Comparison of ENCODE assay signal across 8 mouse cellular contexts in the genomic region with DNA sequence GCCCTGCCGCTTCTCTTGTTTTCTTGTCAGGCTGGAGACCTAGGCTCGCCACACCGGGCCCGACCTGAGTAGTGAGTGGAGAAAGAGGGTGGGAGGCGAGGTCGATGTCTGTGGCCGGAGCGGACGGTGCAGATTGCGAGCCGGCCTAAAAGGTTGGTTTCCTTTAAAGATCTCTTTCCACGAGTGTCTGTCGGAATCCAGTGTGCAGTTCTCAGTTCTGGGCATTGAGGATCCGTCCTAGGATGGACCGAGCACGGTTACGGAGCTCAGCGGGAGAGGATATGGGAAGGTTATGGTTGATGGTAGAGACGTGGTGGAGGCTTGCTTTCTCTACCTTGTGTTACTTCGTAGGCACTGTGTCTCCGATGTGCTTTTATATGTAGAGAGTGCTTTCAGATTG. TPM values are rescaled to one million over a fixed set of nuclear protein-coding genes. Genes with fewer than 3 reads are reported as not detected.
DNase-seq lines count a peak whose midpoint lies in the region; ATAC-seq and TF ChIP-seq lines count a peak whose summit lies in the region.

No protein-coding gene starts in this region.

- ATAC-seq in embryonic facial prominence, embryonic 13.5 days (ENCODE audit: insufficient number of reproducible peaks, insufficient read depth, low FRiP score, low TSS enrichment, low read depth): peak; percentile 45
- ATAC-seq in intestine, postnatal 0 days: no peak
- ATAC-seq in neural tube, embryonic 13.5 days (ENCODE audit: low read depth): peak; percentile 2; the same call in 1 of the 2 replicates

- peaks cover 19% of the 10 kb centered on the region for H3K36me3 ChIP-seq in liver, adult 2 months (ENCODE audit: control insufficient read depth, insufficient read depth, low read length)
- peaks cover 44% of the 10 kb centered on the region for H3K36me3 ChIP-seq in embryonic facial prominence, embryonic 13.5 days
- peaks cover 29% of the 10 kb centered on the region for H3K36me3 ChIP-seq in intestine, postnatal 0 days (ENCODE audit: control insufficient read depth, insufficient read depth)
- H3K36me3 ChIP-seq in neural tube, embryonic 13.5 days: peaks cover 55% of the 10 kb centered on the region

- H3K4me2 ChIP-seq in embryonic facial prominence, embryonic 13.5 days: peak overlapping the region; percentile 78
- peak overlapping the region; percentile 67 for H3K4me2 ChIP-seq in intestine, postnatal 0 days (replicated peaks; ENCODE audit: low read depth)
- H3K4me2 ChIP-seq in neural tube, embryonic 13.5 days: peak overlapping the region; percentile 89

- no peak for DNase-seq in liver, adult 2 months (ENCODE audit: extremely low read depth, low read depth, low spot score)
- no peak for DNase-seq in liver
- DNase-seq in left cerebral cortex, postnatal 25 days (ENCODE audit: low spot score in 2 of 2): no peak
- DNase-seq in adrenal gland, postnatal 4 days (ENCODE audit: low spot score in 2 of 2): no peak
- no peak for DNase-seq in lung, postnatal 36 days

- H3K9me3 ChIP-seq in embryonic facial prominence, embryonic 13.5 days: no peaks in the 10 kb centered on the region
- no peaks in the 10 kb centered on the region for H3K9me3 ChIP-seq in intestine, postnatal 0 days (ENCODE audit: control insufficient read depth)
- no peaks in the 10 kb centered on the region for H3K9me3 ChIP-seq in neural tube, embryonic 13.5 days

- H3K27ac ChIP-seq in liver, adult 2 months (replicated peaks; ENCODE audit: insufficient read depth, low read depth, low read length): peak overlapping the region; percentile 66
- H3K27ac ChIP-seq in embryonic facial prominence, embryonic 13.5 days: peak overlapping the region; percentile 94
- peak overlapping the region; percentile 94 for H3K27ac ChIP-seq in intestine, postnatal 0 days (ENCODE audit: low read depth, low read length)
- peak overlapping the region; percentile 91 for H3K27ac ChIP-seq in neural tube, embryonic 13.5 days (replicated peaks)

- under 1% methylated on average over 21 of the region's 21 CpGs for WGBS in liver, adult 2 months
- WGBS in embryonic facial prominence, embryonic 13.5 days: under 1% methylated on average over 21 of the region's 21 CpGs
- under 1% methylated on average over 21 of the region's 21 CpGs for WGBS in intestine, postnatal 0 days
- WGBS in neural tube, embryonic 13.5 days: 0% methylated on average over 21 of the region's 21 CpGs

- no peak for TF ChIP-seq POLR2A in liver, adult 2 months (IDR thresholded peaks at IDR 0.05; ENCODE audit: extremely low read depth, insufficient read depth, low read length)

- H3K4me3 ChIP-seq in liver, adult 2 months (ENCODE audit: insufficient read depth, low read depth, low read length): peak overlapping the region; percentile 80
- H3K4me3 ChIP-seq in embryonic facial prominence, embryonic 13.5 days: peak overlapping the region; percentile 88
- peak overlapping the region; percentile 85 for H3K4me3 ChIP-seq in intestine, postnatal 0 days (ENCODE audit: low read depth, low read length)
- H3K4me3 ChIP-seq in neural tube, embryonic 13.5 days: peak overlapping the region; percentile 97

- no peaks in the 10 kb centered on the region for H3K27me3 ChIP-seq in liver, adult 2 months (ENCODE audit: control insufficient read depth, insufficient read depth, low read length)
- no peaks in the 10 kb centered on the region for H3K27me3 ChIP-seq in embryonic facial prominence, embryonic 13.5 days
- no peaks in the 10 kb centered on the region for H3K27me3 ChIP-seq in intestine, postnatal 0 days (replicated peaks; ENCODE audit: control insufficient read depth, insufficient read depth, low read length)
- H3K27me3 ChIP-seq in neural tube, embryonic 13.5 days: no peaks in the 10 kb centered on the region

- TF ChIP-seq CTCF in liver, adult 2 months (IDR thresholded peaks at IDR 0.05; ENCODE audit: low read depth, low read length): no peak
- no peak for TF ChIP-seq CTCF in intestine, postnatal 0 days (IDR thresholded peaks at IDR 0.05; ENCODE audit: low read depth)

- peaks cover 7% of the 10 kb centered on the region for H3K4me1 ChIP-seq in liver, adult 2 months (ENCODE audit: control insufficient read depth, insufficient read depth, low read length)
- H3K4me1 ChIP-seq in embryonic facial prominence, embryonic 13.5 days: peaks cover 33% of the 10 kb centered on the region
- H3K4me1 ChIP-seq in intestine, postnatal 0 days (replicated peaks; ENCODE audit: control insufficient read depth, insufficient read depth, low read length): 0 out of 2 replicates have a peak, but pooled peaks cover 4% of the 10 kb centered on the region
- H3K4me1 ChIP-seq in neural tube, embryonic 13.5 days (replicated peaks): peaks cover 41% of the 10 kb centered on the region

- intact Hi-C loops in left cerebral cortex, postnatal 25 days (cut with DNase I): loop anchor here (5.0 kb wide), 1 partner anchor 37 kb away; no protein-coding TSS in a partner anchor

- H3K9ac ChIP-seq in liver, adult 2 months (ENCODE audit: low read depth, low read length): peak overlapping the region; percentile 81
- H3K9ac ChIP-seq in embryonic facial prominence, embryonic 13.5 days: peak overlapping the region; percentile 96
- peak overlapping the region; percentile 93 for H3K9ac ChIP-seq in intestine, postnatal 0 days (ENCODE audit: low read depth, low read length)
- H3K9ac ChIP-seq in neural tube, embryonic 13.5 days: peak overlapping the region; percentile 96

- peaks cover 26% of the 10 kb centered on the region; the same call in 1 of the 2 replicates for H3K79me2 ChIP-seq in liver, adult 2 months (ENCODE audit: control insufficient read depth, insufficient read depth, low read length)

RNA-seq across cellular contexts. Expression of gene Rnps1, which starts 0.6 kb away (rescaled TPM):
- total RNA-seq in liver, adult 2 months (2014; rRNA removed): 17.3 and 20.7 TPM in 2 replicates
- polyA plus RNA-seq in liver, adult 2 months (2012; rRNA removed): 32.7 and 37.6 TPM in 2 replicates
- 296 and 317 TPM in 2 replicates for polyA plus RNA-seq in embryonic facial prominence, embryonic 13.5 days (2015; fragmentation: Nextera tagmentation; extraction: Ambion mirVana)
- polyA plus RNA-seq in intestine, postnatal 0 days (2015; fragmentation: Nextera tagmentation; extraction: Ambion mirVana): 111 and 114 TPM in 2 replicates
- polyA plus RNA-seq in neural tube, embryonic 13.5 days (2015; fragmentation: Nextera tagmentation; extraction: Ambion mirVana): 307 and 315 TPM in 2 replicates
- 100 to 1,000 TPM; 134 to 138 TPM for total RNA-seq in left cerebral cortex, postnatal 25 days (2021)
- total RNA-seq in adrenal gland, postnatal 4 days (2021): 100 to 1,000 TPM; 122 to 133 TPM

RNA-seq across cellular contexts. Expression of gene Eci1, which starts 11.4 kb away (rescaled TPM):
- total RNA-seq in liver, adult 2 months (2014; rRNA removed): 176 and 218 TPM in 2 replicates
- 249 and 286 TPM in 2 replicates for polyA plus RNA-seq in liver, adult 2 months (2012; rRNA removed)
- polyA plus RNA-seq in embryonic facial prominence, embryonic 13.5 days (2015; fragmentation: Nextera tagmentation; extraction: Ambion mirVana): 70.6 and 78.0 TPM in 2 replicates
- polyA plus RNA-seq in intestine, postnatal 0 days (2015; fragmentation: Nextera tagmentation; extraction: Ambion mirVana): 96.4 and 106 TPM in 2 replicates
- 57.6 and 61.2 TPM in 2 replicates for polyA plus RNA-seq in neural tube, embryonic 13.5 days (2015; fragmentation: Nextera tagmentation; extraction: Ambion mirVana)
- 10 to 100 TPM; 21.4 to 28.1 TPM for total RNA-seq in left cerebral cortex, postnatal 25 days (2021)
- 100 to 1,000 TPM; 165 to 199 TPM for total RNA-seq in adrenal gland, postnatal 4 days (2021)

RNA-seq across cellular contexts. Expression of gene Dnase1l2, which starts 27.9 kb away (rescaled TPM):
- 0.74 and 1.2 TPM in 2 replicates for total RNA-seq in liver, adult 2 months (2014; rRNA removed)
- 1.7 and 2.4 TPM in 2 replicates for polyA plus RNA-seq in liver, adult 2 months (2012; rRNA removed)
- 3.5 and 5.5 TPM in 2 replicates for polyA plus RNA-seq in embryonic facial prominence, embryonic 13.5 days (2015; fragmentation: Nextera tagmentation; extraction: Ambion mirVana)
- polyA plus RNA-seq in intestine, postnatal 0 days (2015; fragmentation: Nextera tagmentation; extraction: Ambion mirVana): 0.73 and 0.80 TPM in 2 replicates
- 5.5 and 6.5 TPM in 2 replicates for polyA plus RNA-seq in neural tube, embryonic 13.5 days (2015; fragmentation: Nextera tagmentation; extraction: Ambion mirVana)
- 1 to 10 TPM; 6.4 to 8.1 TPM for total RNA-seq in left cerebral cortex, postnatal 25 days (2021)
- total RNA-seq in adrenal gland, postnatal 4 days (2021): 1 to 10 TPM; 3.1 to 3.4 TPM

RNA-seq across cellular contexts. Expression of gene E4f1, which starts 55.1 kb away (rescaled TPM):
- total RNA-seq in liver, adult 2 months (2014; rRNA removed): 5.6 and 6.7 TPM in 2 replicates
- polyA plus RNA-seq in liver, adult 2 months (2012; rRNA removed): 21.6 and 33.3 TPM in 2 replicates
- polyA plus RNA-seq in embryonic facial prominence, embryonic 13.5 days (2015; fragmentation: Nextera tagmentation; extraction: Ambion mirVana): 44.4 and 46.4 TPM in 2 replicates
- polyA plus RNA-seq in intestine, postnatal 0 days (2015; fragmentation: Nextera tagmentation; extraction: Ambion mirVana): 5.0 and 5.2 TPM in 2 replicates
- polyA plus RNA-seq in neural tube, embryonic 13.5 days (2015; fragmentation: Nextera tagmentation; extraction: Ambion mirVana): 39.7 and 41.6 TPM in 2 replicates
- 10 to 100 TPM; 30.4 to 33.2 TPM for total RNA-seq in left cerebral cortex, postnatal 25 days (2021)
- 10 to 100 TPM; 31.8 to 35.1 TPM for total RNA-seq in adrenal gland, postnatal 4 days (2021)

RNA-seq across cellular contexts. Expression of gene Pgp, which starts 55.2 kb away (rescaled TPM):
- 9.2 and 11.9 TPM in 2 replicates for total RNA-seq in liver, adult 2 months (2014; rRNA removed)
- polyA plus RNA-seq in liver, adult 2 months (2012; rRNA removed): 25.8 and 26.6 TPM in 2 replicates
- 47.4 and 48.7 TPM in 2 replicates for polyA plus RNA-seq in embryonic facial prominence, embryonic 13.5 days (2015; fragmentation: Nextera tagmentation; extraction: Ambion mirVana)
- polyA plus RNA-seq in intestine, postnatal 0 days (2015; fragmentation: Nextera tagmentation; extraction: Ambion mirVana): 64.5 and 69.4 TPM in 2 replicates
- 54.9 and 57.4 TPM in 2 replicates for polyA plus RNA-seq in neural tube, embryonic 13.5 days (2015; fragmentation: Nextera tagmentation; extraction: Ambion mirVana)
- 10 to 100 TPM; 70.2 to 72.3 TPM for total RNA-seq in left cerebral cortex, postnatal 25 days (2021)
- total RNA-seq in adrenal gland, postnatal 4 days (2021): 10 to 100 TPM; 44.6 to 46.4 TPM
